Comparison of ENCODE assay signal across 8 mouse cellular contexts in genomic region chr4:116151238-116151637, GRCm38 (mm10). TPM values are rescaled to one million over a fixed set of nuclear protein-coding genes. Genes with fewer than 3 reads are reported as not detected.
DNase-seq lines count a peak whose midpoint lies in the region; ATAC-seq lines count a peak whose summit lies in the region.

TSS of gene Lurap1 (minus strand) at chr4:116151338.

- ATAC-seq in kidney, embryonic 16.5 days (ENCODE audit: low FRiP score, low TSS enrichment), result no peak
- ATAC-seq in embryonic facial prominence, embryonic 11.5 days (replicated peaks; ENCODE audit: insufficient number of reproducible peaks, low FRiP score, low TSS enrichment, low read depth), result no peak
- ATAC-seq in intestine, embryonic 14.5 days (replicated peaks; ENCODE audit: low FRiP score, low TSS enrichment, low read depth), result no peak
- no peak for ATAC-seq in midbrain, embryonic 12.5 days (ENCODE audit: low FRiP score, low read depth)

- no peak for DNase-seq in kidney, postnatal 25 days
- DNase-seq in embryonic facial prominence, embryonic 11.5 days (ENCODE audit: low spot score), result no peak
- no peak for DNase-seq in intestine, embryonic 14.5 days (ENCODE audit: low spot score)
- no peak for DNase-seq in ovary, postnatal 36 days (ENCODE audit: low spot score)
- no peak for DNase-seq in gastrocnemius, postnatal 25 days
- DNase-seq in gastrocnemius, adult 8-10 months (ENCODE audit: low spot score in 2 of 2), result no peak

- H3K9ac ChIP-seq in kidney, embryonic 16.5 days (replicated peaks; ENCODE audit: low read length), result peak within 1 kb of the TSS; percentile 97
- peak within 1 kb of the TSS; percentile 97 for H3K9ac ChIP-seq in embryonic facial prominence, embryonic 11.5 days (replicated peaks; ENCODE audit: low read length)
- H3K9ac ChIP-seq in intestine, embryonic 14.5 days (ENCODE audit: low read length), result peak within 1 kb of the TSS; percentile 94
- H3K9ac ChIP-seq in midbrain, embryonic 12.5 days (replicated peaks), result peak within 1 kb of the TSS; percentile 91

- WGBS in kidney, embryonic 16.5 days, result 68% methylated on average over 6 of the region's 6 CpGs
- 78% methylated on average over 6 of the region's 6 CpGs for WGBS in embryonic facial prominence, embryonic 11.5 days
- 71% methylated on average over 6 of the region's 6 CpGs for WGBS in intestine, embryonic 14.5 days
- 76% methylated on average over 6 of the region's 6 CpGs for WGBS in midbrain, embryonic 12.5 days

- peak within 1 kb of the TSS; percentile 90 for H3K4me3 ChIP-seq in kidney, embryonic 16.5 days (ENCODE audit: low read length)
- peak within 1 kb of the TSS; percentile 68 for H3K4me3 ChIP-seq in embryonic facial prominence, embryonic 11.5 days (ENCODE audit: low read depth, low read length)
- peak within 1 kb of the TSS; percentile 87 for H3K4me3 ChIP-seq in intestine, embryonic 14.5 days (ENCODE audit: low read depth, low read length)
- H3K4me3 ChIP-seq in midbrain, embryonic 12.5 days, result peak within 1 kb of the TSS; percentile 74

- H3K27ac ChIP-seq in kidney, embryonic 16.5 days (ENCODE audit: low read length), result peak within 1 kb of the TSS; percentile 92
- H3K27ac ChIP-seq in embryonic facial prominence, embryonic 11.5 days (replicated peaks; ENCODE audit: low read depth, low read length), result peak within 1 kb of the TSS; percentile 85; the same call in 1 of the 2 replicates
- H3K27ac ChIP-seq in intestine, embryonic 14.5 days (ENCODE audit: low read depth), result peak within 1 kb of the TSS; percentile 77
- peak within 1 kb of the TSS; percentile 86 for H3K27ac ChIP-seq in midbrain, embryonic 12.5 days (replicated peaks)

- H3K9me3 ChIP-seq in kidney, embryonic 16.5 days (ENCODE audit: low read length), result no peaks in the 10 kb centered on the region
- H3K9me3 ChIP-seq in embryonic facial prominence, embryonic 11.5 days (replicated peaks; ENCODE audit: control insufficient read depth, low read length), result no peaks in the 10 kb centered on the region
- H3K9me3 ChIP-seq in intestine, embryonic 14.5 days (ENCODE audit: control insufficient read depth, low read length), result no peaks in the 10 kb centered on the region
- no peaks in the 10 kb centered on the region for H3K9me3 ChIP-seq in midbrain, embryonic 12.5 days

- H3K36me3 ChIP-seq in kidney, embryonic 16.5 days (ENCODE audit: insufficient read depth, low read length), result peaks cover 45% of the 10 kb centered on the region
- H3K36me3 ChIP-seq in embryonic facial prominence, embryonic 11.5 days (replicated peaks; ENCODE audit: control insufficient read depth, insufficient read depth, low read depth, low read length), result peaks cover 7% of the 10 kb centered on the region
- peaks cover 43% of the 10 kb centered on the region for H3K36me3 ChIP-seq in intestine, embryonic 14.5 days (ENCODE audit: control insufficient read depth, insufficient read depth, low read length)
- H3K36me3 ChIP-seq in midbrain, embryonic 12.5 days, result peaks cover 47% of the 10 kb centered on the region

- H3K4me1 ChIP-seq in kidney, embryonic 16.5 days (ENCODE audit: insufficient read depth, low read length), result peaks cover 12% of the 10 kb centered on the region
- peaks cover 2% of the 10 kb centered on the region; the same call in 1 of the 2 replicates for H3K4me1 ChIP-seq in embryonic facial prominence, embryonic 11.5 days (ENCODE audit: control insufficient read depth, insufficient read depth, low read length)
- H3K4me1 ChIP-seq in intestine, embryonic 14.5 days (replicated peaks; ENCODE audit: control insufficient read depth, insufficient read depth, low read length), result peaks cover 9% of the 10 kb centered on the region
- H3K4me1 ChIP-seq in midbrain, embryonic 12.5 days, result peaks cover 16% of the 10 kb centered on the region

- no peaks in the 10 kb centered on the region for H3K27me3 ChIP-seq in kidney, embryonic 16.5 days (ENCODE audit: insufficient read depth, low read length)
- no peaks in the 10 kb centered on the region for H3K27me3 ChIP-seq in embryonic facial prominence, embryonic 11.5 days (ENCODE audit: control insufficient read depth, insufficient read depth, low read length)
- H3K27me3 ChIP-seq in intestine, embryonic 14.5 days (replicated peaks; ENCODE audit: control insufficient read depth, insufficient read depth, low read length), result no peaks in the 10 kb centered on the region
- no peaks in the 10 kb centered on the region for H3K27me3 ChIP-seq in midbrain, embryonic 12.5 days

- peak within 1 kb of the TSS; percentile 65 for H3K4me2 ChIP-seq in kidney, embryonic 16.5 days (replicated peaks; ENCODE audit: low read depth, low read length)
- peak within 1 kb of the TSS; percentile 72 for H3K4me2 ChIP-seq in embryonic facial prominence, embryonic 11.5 days (ENCODE audit: low read depth, low read length)
- peak within 1 kb of the TSS; percentile 89 for H3K4me2 ChIP-seq in intestine, embryonic 14.5 days (ENCODE audit: low read length)
- H3K4me2 ChIP-seq in midbrain, embryonic 12.5 days (replicated peaks), result peak within 1 kb of the TSS; percentile 71

RNA-seq across cellular contexts. Expression of gene Lurap1, which starts in this region (rescaled TPM):
- polyA plus RNA-seq in kidney, embryonic 16.5 days (2015; fragmentation: Nextera tagmentation; extraction: Ambion mirVana), result 3.8 and 3.9 TPM in 2 replicates
- polyA plus RNA-seq in embryonic facial prominence, embryonic 11.5 days (2014; fragmentation: Nextera tagmentation; extraction: Ambion mirVana), result 1.6 and 2.1 TPM in 2 replicates
- 1.9 and 2.5 TPM in 2 replicates for polyA plus RNA-seq in intestine, embryonic 14.5 days (2014; fragmentation: Nextera tagmentation; extraction: Ambion mirVana)
- 1.8 and 1.9 TPM in 2 replicates for polyA plus RNA-seq in midbrain, embryonic 12.5 days (2016; fragmentation: Nextera tagmentation; extraction: Ambion mirVana)
- total RNA-seq in gastrocnemius, postnatal 25 days (2021), result 1 to 10 TPM; 7.3 to 8.2 TPM
- 1 to 10 TPM; 4.4 to 7.7 (median 6.9) TPM for total RNA-seq in gastrocnemius, adult 8-10 months (2022)
